Mouse (Mus musculus): Measurements from ENCODE around the gene Dennd2a. TPM values are rescaled to one million over a fixed set of nuclear protein-coding genes. Genes with fewer than 3 reads are reported as not detected.

The Dennd2a gene
- total RNA-seq, 2 experiments from 2014 or later = 0.46 TPM; not detected in 1

DNA sequence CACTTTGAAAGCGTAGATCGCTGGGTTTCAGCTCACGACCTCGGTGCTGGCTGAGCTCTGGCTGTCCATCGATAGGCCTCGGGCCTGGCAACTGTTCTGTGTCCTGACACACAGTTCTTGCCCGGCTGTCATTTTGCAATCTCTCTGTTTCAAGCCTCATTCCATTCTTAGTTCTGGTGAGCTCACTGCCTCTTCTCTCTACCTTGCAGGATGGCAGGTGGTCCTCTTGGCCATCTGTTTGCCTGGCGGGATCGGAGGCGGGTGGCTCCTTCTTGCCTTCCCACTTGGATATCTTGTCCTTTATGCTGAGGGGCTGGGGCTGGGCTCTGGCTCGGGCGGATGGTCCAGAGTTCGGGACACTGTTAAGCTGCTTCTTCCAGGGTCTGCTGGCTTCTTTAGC, 34.5 kb downstream of the Dennd2a start:
- no peak for ATAC-seq (replicated peaks; ENCODE audit: poor library complexity)

DNA sequence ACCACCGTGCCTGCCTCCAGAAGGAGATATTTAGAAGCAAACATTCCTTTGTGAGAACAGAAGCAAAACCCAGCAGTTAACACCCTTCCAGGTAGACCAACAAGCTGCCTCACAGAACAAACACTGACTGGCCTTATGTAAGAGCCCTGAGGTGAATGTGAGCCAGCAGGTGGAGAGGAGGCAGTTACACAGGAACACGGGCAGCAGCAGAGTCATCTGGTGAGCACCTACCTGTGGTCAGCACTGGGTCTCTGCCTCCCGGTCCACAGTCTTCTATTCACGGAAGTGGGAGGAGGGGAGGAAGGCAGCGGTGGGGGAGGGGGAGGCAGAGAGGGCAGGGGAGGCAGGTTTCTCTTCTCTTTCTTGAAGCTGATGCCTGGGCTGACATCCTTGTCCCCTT, 35.2 kb downstream of the Dennd2a start:
- 0 out of 2 replicates have a peak, but pooled peaks have one; percentile 39 for ATAC-seq (replicated peaks; ENCODE audit: poor library complexity)

DNA sequence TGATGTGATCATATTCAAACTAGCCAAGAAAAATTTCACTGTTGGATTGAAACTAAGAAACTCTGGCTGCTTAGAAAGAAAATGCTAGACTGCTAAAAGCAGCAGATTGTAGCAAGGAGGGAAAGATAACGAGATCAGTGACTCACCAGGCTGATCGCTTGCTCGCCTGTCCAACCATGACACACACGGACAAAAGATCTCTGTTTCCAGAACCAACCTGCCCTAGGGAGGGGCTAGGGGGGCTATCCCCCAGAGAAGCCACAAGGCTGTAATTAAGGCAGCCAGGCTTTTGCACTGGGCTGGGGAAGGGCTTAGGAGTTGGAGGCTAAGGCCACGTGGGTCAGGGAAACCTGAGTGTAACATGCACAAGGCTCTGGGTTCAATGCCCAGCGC, 41.9 kb downstream of the Dennd2a start:
- peak; percentile 37; the same call in 1 of the 2 replicates for ATAC-seq (replicated peaks; ENCODE audit: poor library complexity)

- ATAC-seq (replicated peaks; ENCODE audit: poor library complexity) = peak; percentile 58
Measured at GRCm38 (mm10) chr6:39515040-39515738, 42.5 kb downstream of the Dennd2a start.

GRCm38 (mm10) chr6:39503476-39503875, 54.2 kb downstream of the Dennd2a start:
- ATAC-seq (replicated peaks; ENCODE audit: poor library complexity) = peak; percentile 64

DNA sequence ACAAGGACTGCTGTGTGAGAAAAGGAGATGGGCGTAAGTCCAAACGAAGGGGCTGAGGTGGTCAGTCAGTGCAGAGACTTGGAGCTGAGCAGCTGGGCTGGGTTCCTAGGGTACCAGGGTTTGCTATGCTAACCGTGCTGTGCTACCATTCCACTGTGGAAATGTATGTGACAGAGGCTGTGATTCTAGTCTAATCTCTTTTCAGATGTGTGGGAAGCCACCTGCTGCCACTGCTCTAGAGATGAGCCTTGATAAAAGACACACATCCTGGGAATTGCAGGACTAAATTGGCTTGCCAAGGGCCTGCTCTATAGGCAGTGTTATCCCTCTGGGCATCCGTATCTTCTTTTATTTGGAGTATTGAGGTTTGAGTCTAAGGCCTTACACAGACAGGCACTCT, 60.5 kb downstream of the Dennd2a start:
- ATAC-seq (replicated peaks; ENCODE audit: poor library complexity) = no peak

GRCm38 (mm10) chr6:39493129-39493714, 64.4 kb downstream of the Dennd2a start:
- ATAC-seq (replicated peaks; ENCODE audit: poor library complexity) = peak; percentile 75

DNA sequence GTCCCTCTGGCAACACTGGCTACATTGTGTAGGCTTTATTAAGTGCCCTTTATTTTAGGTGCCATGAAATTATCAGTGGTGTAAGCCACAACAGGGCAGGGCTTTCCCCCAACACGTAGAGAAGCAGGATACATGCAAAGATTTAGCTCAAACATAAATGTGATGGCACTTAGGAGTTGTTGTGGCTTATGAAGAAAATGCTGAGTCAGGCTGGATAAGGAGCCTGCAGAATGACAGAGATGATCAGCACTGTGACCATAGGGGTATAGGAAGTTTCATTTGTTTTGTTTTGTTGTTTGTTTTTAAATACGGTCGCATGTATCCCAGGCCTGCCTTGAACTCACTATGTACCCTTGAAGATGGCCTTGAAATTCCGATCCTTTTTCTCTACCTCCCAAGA, 65.5 kb downstream of the Dennd2a start:
- ATAC-seq (replicated peaks; ENCODE audit: poor library complexity) = no peak

- no peak for ATAC-seq (replicated peaks; ENCODE audit: poor library complexity)
Measured at GRCm38 (mm10) chr6:39491203-39491602, 66.5 kb downstream of the Dennd2a start.

DNA sequence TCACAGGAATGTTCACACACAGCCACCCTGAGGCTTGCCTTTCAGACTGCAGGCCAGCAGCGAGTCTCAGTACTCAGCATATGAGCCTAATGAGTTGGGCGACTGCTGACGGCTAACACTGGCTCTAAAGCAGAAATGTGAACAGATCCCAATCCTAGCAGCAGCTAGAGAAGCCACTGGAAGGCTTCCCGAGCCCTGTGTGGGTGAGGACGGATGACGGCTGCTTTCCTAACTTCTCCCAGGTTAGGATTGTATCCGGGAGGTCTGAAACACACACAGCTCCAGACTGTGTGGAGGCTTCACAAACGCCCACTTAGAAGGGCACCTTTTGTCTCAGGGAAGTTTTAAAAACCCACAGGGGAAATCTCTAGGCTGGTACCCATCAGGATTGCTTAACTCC, 69.4 kb downstream of the Dennd2a start:
- no peak for ATAC-seq (replicated peaks; ENCODE audit: poor library complexity)

DNA sequence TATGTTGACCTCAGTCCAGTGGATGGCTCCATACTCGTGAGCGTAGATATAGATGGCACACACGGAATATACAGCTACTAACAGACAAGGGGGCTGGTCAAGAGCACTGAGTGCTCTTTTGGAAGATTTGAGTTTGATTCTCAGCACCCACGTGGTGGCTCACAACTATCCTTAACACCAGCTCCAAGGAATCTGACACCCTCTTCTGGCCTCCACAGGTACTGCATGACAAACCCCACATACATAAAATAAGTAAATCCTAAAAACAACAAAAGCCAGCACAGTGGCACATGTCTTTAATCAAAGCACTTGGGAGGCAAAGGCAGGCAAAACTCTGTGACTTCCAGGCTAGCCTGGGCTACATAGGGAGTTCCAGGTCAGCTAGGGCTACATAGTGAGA, 74.0 kb downstream of the Dennd2a start:
- no peak for ATAC-seq (replicated peaks; ENCODE audit: poor library complexity)

DNA sequence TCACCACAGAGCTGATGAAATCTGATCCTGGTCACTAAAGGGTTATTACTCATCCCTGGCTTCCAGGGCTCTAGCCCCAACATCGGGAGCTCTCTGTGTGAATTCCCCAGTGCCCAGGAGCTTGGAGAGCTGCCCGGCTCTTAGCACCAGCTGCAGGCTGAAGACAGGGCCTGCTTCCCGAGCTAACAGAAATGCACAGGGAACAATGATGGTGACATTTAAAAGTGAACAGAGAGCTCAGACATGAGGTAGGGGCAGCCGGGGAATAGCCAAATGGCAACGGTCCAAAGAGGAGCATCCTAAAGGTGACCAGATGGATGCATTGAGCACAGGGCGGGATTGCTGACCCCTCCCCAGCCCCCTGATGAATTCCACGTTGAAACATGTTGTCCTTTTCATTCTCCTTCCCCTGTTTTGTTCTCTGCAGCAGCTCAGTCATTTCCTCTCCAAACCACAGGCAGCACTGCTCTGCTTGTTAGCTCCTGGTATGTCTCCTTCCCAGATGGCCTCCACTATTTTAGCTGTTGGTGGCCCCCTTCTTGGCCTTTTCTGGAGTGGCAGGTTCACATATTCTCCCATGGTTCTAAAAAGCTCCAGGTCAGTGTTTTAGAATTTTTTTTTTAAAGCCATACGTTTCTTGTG, 79.0 kb downstream of the Dennd2a start:
- ATAC-seq (replicated peaks; ENCODE audit: poor library complexity) = peak; percentile 59

GRCm38 (mm10) chr6:39476617-39477016, 81.0 kb downstream of the Dennd2a start:
- ATAC-seq (replicated peaks; ENCODE audit: poor library complexity) = no peak

DNA sequence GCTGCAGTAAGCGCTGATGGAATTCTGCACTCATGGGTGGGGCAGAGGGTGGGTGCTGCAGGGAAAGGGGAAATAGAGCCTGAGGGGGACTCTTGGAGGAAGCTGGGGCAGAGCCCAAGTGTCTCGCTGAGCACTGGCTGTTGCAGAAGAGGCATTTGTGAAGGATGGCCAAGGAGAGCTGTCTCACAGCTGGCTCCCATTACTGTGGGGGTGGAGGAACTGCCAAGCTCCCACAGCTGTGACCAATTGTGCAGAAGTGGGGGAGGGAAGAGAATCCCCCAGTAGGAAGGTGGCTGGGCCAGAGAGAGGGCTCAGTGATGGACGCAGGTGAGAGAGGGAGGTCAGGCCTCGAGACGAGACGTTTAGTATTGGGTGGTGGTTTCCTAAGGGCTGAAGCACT, 83.2 kb downstream of the Dennd2a start:
- peak; percentile 45 for ATAC-seq (replicated peaks; ENCODE audit: poor library complexity)

GRCm38 (mm10) chr6:39472837-39473236, 84.8 kb downstream of the Dennd2a start:
- no peak for ATAC-seq (replicated peaks; ENCODE audit: poor library complexity)

DNA sequence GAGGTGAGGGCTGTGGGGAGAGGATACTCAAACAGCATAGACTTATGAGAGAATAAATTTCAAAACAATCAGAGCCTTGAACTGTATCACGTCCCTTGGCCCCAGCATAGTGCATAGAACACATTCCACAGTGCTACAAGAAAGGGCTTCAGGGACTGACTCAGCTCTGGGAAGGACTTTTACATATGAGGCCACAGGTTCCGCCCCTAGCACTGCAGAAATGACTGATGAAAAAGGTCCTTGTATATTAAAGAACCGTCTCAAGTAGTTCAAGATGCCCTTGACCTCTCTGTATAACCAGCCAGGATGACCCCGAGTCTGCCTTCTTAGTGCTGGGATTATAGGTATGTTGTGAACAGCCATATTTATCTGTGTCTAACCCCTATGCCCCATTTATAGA, 85.4 kb downstream of the Dennd2a start:
- no peak for ATAC-seq (replicated peaks; ENCODE audit: poor library complexity)

DNA sequence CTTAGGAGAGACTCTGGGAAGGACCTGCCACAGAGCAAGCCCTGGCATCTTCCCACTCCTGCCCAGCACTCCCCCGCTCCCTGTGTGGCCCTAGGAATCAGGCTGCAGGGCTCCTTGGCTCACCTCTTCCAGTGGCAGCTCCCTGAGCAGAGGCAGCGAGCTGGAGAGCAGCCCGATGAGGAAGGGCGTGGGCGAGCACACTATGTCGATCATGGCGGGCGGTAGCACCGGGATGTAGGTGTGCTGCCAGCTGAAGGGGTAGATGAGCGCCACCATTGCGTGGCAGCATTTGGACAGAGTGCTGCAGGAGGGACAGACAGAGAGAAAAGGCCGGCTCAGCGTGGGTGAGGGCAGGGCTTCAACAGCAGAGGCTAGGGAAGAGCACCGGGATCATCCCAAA, 87.6 kb downstream of the Dennd2a start:
- no peak for ATAC-seq (replicated peaks; ENCODE audit: poor library complexity)

DNA sequence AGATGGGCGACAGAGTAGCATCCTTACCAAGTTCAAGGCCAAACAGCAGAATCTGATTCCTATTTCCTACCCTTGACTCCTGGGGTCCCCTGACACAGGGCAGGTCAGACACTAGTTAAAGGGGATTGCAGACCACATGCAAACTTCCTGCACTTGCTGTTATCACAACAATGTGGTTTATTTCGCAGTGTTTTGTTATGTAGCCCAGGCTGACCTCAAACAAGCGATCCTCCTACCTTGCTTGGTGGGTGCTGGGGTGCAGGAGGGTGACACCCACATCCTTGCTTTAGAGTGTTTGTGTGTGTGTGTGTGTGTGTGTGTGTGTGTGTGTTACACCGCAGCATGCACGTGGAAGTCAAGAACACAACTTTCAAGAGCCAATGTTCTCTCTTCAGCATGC, 88.2 kb downstream of the Dennd2a start:
- peak; percentile 20; the same call in 1 of the 2 replicates for ATAC-seq (replicated peaks; ENCODE audit: poor library complexity)

DNA sequence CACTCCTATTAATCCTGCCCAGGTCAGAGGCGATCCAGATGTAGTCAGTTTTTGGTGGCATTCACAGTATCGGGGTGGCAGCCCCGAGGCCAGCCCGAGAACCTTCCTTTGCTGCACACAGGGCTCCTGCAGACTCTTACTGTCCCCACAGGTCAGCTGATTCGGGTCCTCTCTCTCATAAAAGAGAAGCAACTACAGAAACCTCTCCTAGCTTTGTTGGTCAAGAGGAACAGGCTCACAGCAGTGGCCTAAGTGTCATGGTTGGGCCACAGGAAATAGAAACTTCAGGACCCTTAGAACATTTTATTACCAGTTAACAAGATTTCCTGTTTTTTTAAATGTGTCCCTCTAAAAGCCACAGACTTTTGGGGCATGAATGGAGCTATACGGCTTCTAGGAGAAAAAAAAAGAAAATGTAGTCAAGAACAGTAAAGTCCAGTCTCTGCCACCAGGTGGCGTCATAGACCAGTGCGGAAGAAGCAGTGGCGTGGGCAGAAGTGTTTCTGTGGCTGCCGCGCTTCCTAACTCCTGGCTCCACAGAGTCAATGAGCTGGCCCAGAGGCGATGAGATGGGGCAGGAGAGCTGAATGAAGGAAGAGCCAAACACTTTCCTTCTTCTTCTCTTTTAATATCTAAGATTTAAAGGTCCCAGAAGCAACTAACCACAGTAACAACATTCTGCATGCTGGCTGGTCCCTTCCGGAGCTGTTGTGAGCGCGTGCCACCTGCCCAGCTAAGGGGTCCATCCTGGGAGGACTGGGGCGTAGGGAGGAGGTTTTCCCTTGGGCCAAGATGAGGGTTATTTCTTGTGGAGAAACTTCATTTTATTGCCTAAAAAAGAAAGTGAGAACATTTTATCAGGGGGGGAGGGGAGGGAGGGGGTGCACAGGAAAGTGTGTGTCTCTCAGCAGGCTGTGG, 94.8 kb downstream of the Dennd2a start:
- peak; percentile 99 for ATAC-seq (replicated peaks; ENCODE audit: poor library complexity)

DNA sequence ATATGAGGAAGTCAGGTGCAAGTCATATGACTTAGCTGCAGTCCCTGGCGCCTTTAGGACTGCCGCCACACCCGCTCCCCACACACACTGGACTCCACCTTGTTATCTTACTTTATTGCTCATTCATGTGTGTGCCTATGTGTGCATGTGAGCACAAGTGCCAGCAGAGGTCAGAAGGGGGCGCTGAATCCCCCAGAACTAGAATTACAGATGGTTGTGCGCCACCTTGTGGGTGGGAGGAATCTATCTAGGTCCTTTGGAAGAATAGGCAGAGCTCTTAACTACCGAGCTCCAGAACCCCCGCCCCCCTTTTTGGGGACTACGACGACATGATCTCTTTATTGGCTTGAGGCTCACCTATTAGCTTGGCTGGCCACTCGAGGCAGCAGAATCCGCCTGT, 97.6 kb downstream of the Dennd2a start:
- no peak for ATAC-seq (replicated peaks; ENCODE audit: poor library complexity)
